Mouse (Mus musculus) lung, postnatal 0 days (tissue): ENCODE results near the gene Gm7029.
"Not testable (repeated sequence)": the region's sequence is repeated elsewhere in the genome, so short reads cannot be mapped to it uniquely, and the experiment has no call there.

Source experiments
- CTCF ChIP-seq: IDR thresholded peaks from 2 replicates; pipeline ENCODE4 v1.5.1; 2016; ENCODE audit warnings: antibody characterized with exemption, mild to moderate bottlenecking
- EP300 ChIP-seq: IDR thresholded peaks from 2 replicates; pipeline ENCODE4 v1.6.1; 2016; ENCODE audit warnings: antibody characterized with exemption, mild to moderate bottlenecking, control low read depth

- not testable (repeated sequence) for TF ChIP-seq CTCF, EP300
Measured at GRCm38 (mm10) chr17:33889941-33890532, 16.4 kb downstream of the Gm7029 start.
